Mouse (Mus musculus) forebrain, postnatal 0 days (tissue): ENCODE results near the gene Gstt3. TPM values are rescaled to one million over a fixed set of nuclear protein-coding genes. Genes with fewer than 3 reads are reported as not detected.
"Not testable (repeated sequence)": the region's sequence is repeated elsewhere in the genome, so short reads cannot be mapped to it uniquely, and the experiment has no call there.

Experiments
- ATAC-seq: fragments of 200-750 bp; cut with Nextera tagmentation; 2 replicates; pipeline ENCODE4 v1.8.0; 2017; ENCODE audit warnings: mild to moderate bottlenecking, moderate library complexity
- DNase-seq: peaks from one replicate; pipeline ENCODE4 v3.0.0-alpha.2; 2015
- H3K27ac ChIP-seq: fragments of 300-500 bp; sonication (generic); 2 replicates; pipeline ENCODE4 v1.5.1; 2014; ENCODE audit warnings: low read depth, mild to moderate bottlenecking, antibody characterized with exemption, low read length, moderate library complexity, mixed read lengths
- H3K27me3 ChIP-seq: fragments of 300-500 bp; sonication (generic); 2 replicates; pipeline ENCODE4 v1.6.1; 2014; ENCODE audit warnings: mild to moderate bottlenecking, low read length, mixed read lengths; ENCODE audit not compliant: insufficient read depth
- H3K36me3 ChIP-seq: fragments of 300-500 bp; sonication (generic); 2 replicates; pipeline ENCODE4 v1.6.1; 2014; ENCODE audit warnings: mild to moderate bottlenecking, moderate library complexity; ENCODE audit not compliant: insufficient read depth
- H3K4me1 ChIP-seq: fragments of 300-500 bp; sonication (generic); 2 replicates; pipeline ENCODE4 v1.6.1; 2014; ENCODE audit warnings: antibody characterized with exemption; ENCODE audit not compliant: insufficient read depth
- H3K4me2 ChIP-seq: fragments of 300-500 bp; sonication (generic); 2 replicates; pipeline ENCODE4 v1.6.1; 2014; ENCODE audit warnings: low read depth, mild to moderate bottlenecking, moderate library complexity
- H3K4me3 ChIP-seq: fragments of 300-500 bp; sonication (generic); 2 replicates; pipeline ENCODE4 v1.5.1; 2014; ENCODE audit warnings: low read depth, low read length, mixed read lengths
- H3K9ac ChIP-seq: fragments of 300-500 bp; sonication (generic); 2 replicates; pipeline ENCODE4 v1.6.1; 2014; ENCODE audit warnings: mild to moderate bottlenecking
- H3K9me3 ChIP-seq: fragments of 300-500 bp; sonication (generic); 2 replicates; pipeline ENCODE4 v1.6.1; 2016; ENCODE audit warnings: low read length
- CTCF ChIP-seq: sonication (generic); IDR thresholded peaks from 2 replicates; pipeline ENCODE4 v1.5.1; 2016; ENCODE audit warnings: antibody characterized with exemption, control low read depth, low read depth
- WGBS: fragments of 180-500 bp; shearing (Covaris S2); extraction: QIAGEN DNeasy Blood & Tissue Kit; methylation state at CpG from one replicate; pipeline ENCODE4 v1.1.7; 2014; 5-methylcytosine and 5-hydroxymethylcytosine counted together
- polyA plus RNA-seq: library from polyadenylated mRNA; unstranded; fragments of >200 nt; fragmentation: Nextera tagmentation; extraction: Ambion mirVana; gene quantifications from 2 replicates; pipeline ENCODE4 v1.2.1, GENCODE M21; 2015
- total RNA-seq: library from RNA; depleted of rRNA; stranded (reverse); fragments of >200 nt; gene quantifications from 2 replicates; pipeline ENCODE4 v1.2.3, GENCODE M21; 2014

The Gstt3 gene
- total and polyA plus RNA-seq, 2 experiments from 2014 or later = 1.7 to 2.2 TPM

GRCm38 (mm10) chr10:75779206-75780174 is 1.7 kb downstream of the Gstt3 start:
- no peak for TF ChIP-seq CTCF
- Histone ChIP-seq H3K36me3 (no peaks in the 10 kb centered on the region), H3K9ac (no peak overlapping the region), H3K4me1 (0 out of 2 replicates have a peak, but pooled peaks cover 8% of the 10 kb centered on the region), H3K9me3 (no peaks in the 10 kb centered on the region), H3K27ac (no peak overlapping the region), H3K4me3 (no peak overlapping the region), H3K27me3 (peaks cover 16% of the 10 kb centered on the region), H3K4me2 (no peak overlapping the region)
- ATAC-seq = no peak
- WGBS = 38% methylated on average over 15 of the region's 15 CpGs
- no peak for DNase-seq

- Histone ChIP-seq H3K4me1 (0 out of 2 replicates have a peak, but pooled peaks cover 8% of the 10 kb centered on the region), H3K9me3 (no peaks in the 10 kb centered on the region), H3K4me2 (no peak overlapping the region), H3K36me3 (no peaks in the 10 kb centered on the region), H3K27ac (no peak overlapping the region), H3K9ac (no peak overlapping the region), H3K27me3 (peaks cover 16% of the 10 kb centered on the region), H3K4me3 (no peak overlapping the region)
- TF ChIP-seq CTCF = no peak
- no peak for ATAC-seq
- no peak for DNase-seq
- 77% methylated on average over 2 of the region's 2 CpGs for WGBS
Measured at GRCm38 (mm10) chr10:75777885-75778284, 3.3 kb downstream of the Gstt3 start.

- H3K27ac ChIP-seq = no peak overlapping the region
Measured at GRCm38 (mm10) chr10:75776562-75776961, 4.7 kb downstream of the Gstt3 start.

GRCm38 (mm10) chr10:75774587-75774986 is 6.6 kb downstream of the Gstt3 start:
- no peak overlapping the region for H3K4me3 ChIP-seq
- no peak overlapping the region for H3K9ac ChIP-seq
- H3K9me3 ChIP-seq = no peaks in the 10 kb centered on the region
- H3K36me3 ChIP-seq = no peaks in the 10 kb centered on the region
- no peak for ATAC-seq
- no peaks in the 10 kb centered on the region; the same call in 1 of the 2 replicates for H3K27me3 ChIP-seq
- no peak overlapping the region for H3K4me2 ChIP-seq
- 90% methylated on average over 9 of the region's 9 CpGs for whole genome bisulfite sequencing
- no peak for TF ChIP-seq CTCF
- H3K4me1 ChIP-seq = 0 out of 2 replicates have a peak, but pooled peaks cover 3% of the 10 kb centered on the region
- no peak for DNase-seq
- H3K27ac ChIP-seq = no peak overlapping the region

More at GRCm38 (mm10) chr10:75776562-75776961, 4.7 kb downstream of the Gstt3 start:
- no peak overlapping the region for H3K4me3 ChIP-seq
- H3K9ac ChIP-seq = no peak overlapping the region
- no peak overlapping the region for H3K4me2 ChIP-seq
- WGBS = 85% methylated on average over 6 of the region's 6 CpGs
- no peaks in the 10 kb centered on the region for H3K9me3 ChIP-seq
- TF ChIP-seq CTCF = no peak
- H3K4me1 ChIP-seq = 0 out of 2 replicates have a peak, but pooled peaks cover 11% of the 10 kb centered on the region
- DNase-seq = no peak
- H3K27me3 ChIP-seq = peaks cover 16% of the 10 kb centered on the region
- H3K36me3 ChIP-seq = no peaks in the 10 kb centered on the region
- no peak for ATAC-seq

GRCm38 (mm10) chr10:75774102-75774501 is 7.1 kb downstream of the Gstt3 start:
- Histone ChIP-seq H3K4me1 (0 out of 2 replicates have a peak, but pooled peaks cover 3% of the 10 kb centered on the region), H3K9me3 (no peaks in the 10 kb centered on the region), H3K36me3 (no peaks in the 10 kb centered on the region), H3K27ac (no peak overlapping the region), H3K4me3 (no peak overlapping the region), H3K4me2 (no peak overlapping the region), H3K9ac (no peak overlapping the region), H3K27me3 (no peaks in the 10 kb centered on the region)
- TF ChIP-seq CTCF = no peak
- no peak for DNase-seq
- no peak for ATAC-seq
- WGBS = 91% methylated on average over 5 of the region's 5 CpGs

- Histone ChIP-seq H3K4me1 (0 out of 2 replicates have a peak, but pooled peaks cover 3% of the 10 kb centered on the region), H3K9me3 (no peaks in the 10 kb centered on the region), H3K27ac (no peak within 1 kb of the TSS; the same call in 1 of the 2 replicates), H3K36me3 (no peaks in the 10 kb centered on the region), H3K27me3 (no peaks in the 10 kb centered on the region), H3K4me2 (peak within 1 kb of the TSS; percentile 95), H3K4me3 (peak within 1 kb of the TSS; percentile 54), H3K9ac (peak within 1 kb of the TSS; percentile 63)
- peak; percentile 89 for DNase-seq
- WGBS = under 1% methylated on average over 47 of the region's 47 CpGs
- peak; percentile 15; the same call in 1 of the 2 replicates for TF ChIP-seq CTCF
- ATAC-seq = peak; percentile 98
Measured at GRCm38 (mm10) chr10:75772795-75773664, 8.2 kb downstream of the Gstt3 start, which contains the start of gene Ddt. Gene Ddt, minus strand, starts transcription at chr10:75773414.

GRCm38 (mm10) chr10:75767756-75768155 is 13.5 kb downstream of the Gstt3 start:
- not testable (repeated sequence) for H3K36me3 ChIP-seq, H3K9me3 ChIP-seq, H3K27ac ChIP-seq, ATAC-seq, H3K4me2 ChIP-seq, H3K9ac ChIP-seq, H3K27me3 ChIP-seq, H3K4me3 ChIP-seq, DNase-seq, H3K4me1 ChIP-seq
- WGBS = 29% methylated on average over 5 of the region's 5 CpGs
